Mouse (Mus musculus) cerebellum, adult 8-10 months (tissue): ENCODE results near the gene Kif13a.

Source experiments
- DNase-seq: peaks from one replicate; pipeline ENCODE4 v3.0.0; 2022

The Kif13a gene

GRCm38 (mm10) chr13:46880736-46881135, 48.9 kb downstream of the Kif13a start:
- no peak for DNase-seq

- no peak for DNase-seq
Measured at GRCm38 (mm10) chr13:46880243-46880642, 49.4 kb downstream of the Kif13a start.

- no peak for DNase-seq
Measured at GRCm38 (mm10) chr13:46877049-46877448, 52.6 kb downstream of the Kif13a start.

GRCm38 (mm10) chr13:46875377-46875776, 54.3 kb downstream of the Kif13a start:
- no peak for DNase-seq

GRCm38 (mm10) chr13:46872732-46873131, 56.9 kb downstream of the Kif13a start:
- DNase-seq: no peak

- no peak for DNase-seq
Measured at GRCm38 (mm10) chr13:46872194-46872593, 57.5 kb downstream of the Kif13a start.

- no peak for DNase-seq
Measured at GRCm38 (mm10) chr13:46869464-46869863, 60.2 kb downstream of the Kif13a start.

- DNase-seq: no peak
Measured at GRCm38 (mm10) chr13:46863169-46863748, 66.4 kb downstream of the Kif13a start.

- DNase-seq: peak; percentile 82
Measured at GRCm38 (mm10) chr13:46859876-46860275, 69.8 kb downstream of the Kif13a start.

- DNase-seq: no peak
Measured at GRCm38 (mm10) chr13:46859173-46859572, 70.5 kb downstream of the Kif13a start.

GRCm38 (mm10) chr13:46858835-46859152, 70.9 kb downstream of the Kif13a start:
- DNase-seq: no peak

GRCm38 (mm10) chr13:46858143-46858834, 71.4 kb downstream of the Kif13a start:
- no peak for DNase-seq

GRCm38 (mm10) chr13:46854456-46854855, 75.2 kb downstream of the Kif13a start:
- DNase-seq: no peak

GRCm38 (mm10) chr13:46852470-46852869, 77.2 kb downstream of the Kif13a start:
- no peak for DNase-seq

GRCm38 (mm10) chr13:46845456-46845855, 84.2 kb downstream of the Kif13a start:
- DNase-seq: no peak

- DNase-seq: peak; percentile 65
Measured at GRCm38 (mm10) chr13:46844561-46845235, 85.0 kb downstream of the Kif13a start.

- DNase-seq: no peak
Measured at GRCm38 (mm10) chr13:46843646-46844045, 86.0 kb downstream of the Kif13a start.

- DNase-seq: peak; percentile 54
Measured at GRCm38 (mm10) chr13:46842185-46842584, 87.5 kb downstream of the Kif13a start.

GRCm38 (mm10) chr13:46841668-46842067, 88.0 kb downstream of the Kif13a start:
- DNase-seq: peak; percentile 45

- DNase-seq: no peak
Measured at GRCm38 (mm10) chr13:46840676-46841075, 89.0 kb downstream of the Kif13a start.

- no peak for DNase-seq
Measured at GRCm38 (mm10) chr13:46839236-46839635, 90.4 kb downstream of the Kif13a start.

- DNase-seq: peak; percentile 60
Measured at GRCm38 (mm10) chr13:46838551-46838950, 91.1 kb downstream of the Kif13a start.

GRCm38 (mm10) chr13:46835351-46835750, 94.3 kb downstream of the Kif13a start:
- no peak for DNase-seq

GRCm38 (mm10) chr13:46834805-46835204, 94.9 kb downstream of the Kif13a start:
- DNase-seq: no peak
